Mouse (Mus musculus) heart, embryonic 16.5 days (tissue): Measurements from ENCODE around the gene Pitpnb. TPM values are rescaled to one million over a fixed set of nuclear protein-coding genes. Genes with fewer than 3 reads are reported as not detected.
A peak's percentile ranks its signal among the peaks of the same experiment; 100 is the strongest.

Experiments used
- ATAC-seq: fragments of 200-750 bp; cut with Nextera tagmentation; replicated peaks from 2 replicates; pipeline ENCODE4 v1.8.0; 2017; ENCODE audit warnings: moderate number of reproducible peaks; ENCODE audit not compliant: insufficient read depth, low FRiP score; ENCODE audit errors: extremely low read depth
- H3K27ac ChIP-seq: fragments of 300-500 bp; sonication (generic); 2 replicates; pipeline ENCODE4 v1.5.1; 2014; ENCODE audit warnings: mild to moderate bottlenecking, low read length, control low read depth, moderate library complexity
- H3K27me3 ChIP-seq: fragments of 300-500 bp; sonication (generic); 2 replicates; pipeline ENCODE4 v1.6.1; 2014; ENCODE audit warnings: low read length, mixed read lengths; ENCODE audit not compliant: control insufficient read depth, insufficient read depth
- H3K36me3 ChIP-seq: fragments of 300-500 bp; sonication (generic); 2 replicates; pipeline ENCODE4 v1.6.1; 2014; ENCODE audit not compliant: control insufficient read depth, insufficient read depth
- H3K4me1 ChIP-seq: fragments of 300-500 bp; sonication (generic); 2 replicates; pipeline ENCODE4 v1.6.1; 2014; ENCODE audit warnings: low read length, mixed read lengths; ENCODE audit not compliant: control insufficient read depth, insufficient read depth
- H3K4me2 ChIP-seq: fragments of 300-500 bp; sonication (generic); 2 replicates; pipeline ENCODE4 v1.6.1; 2014; ENCODE audit warnings: low read depth, mild to moderate bottlenecking, control low read depth, low read length
- H3K4me3 ChIP-seq: fragments of 300-500 bp; sonication (generic); 2 replicates; pipeline ENCODE4 v1.5.1; 2014; ENCODE audit warnings: mild to moderate bottlenecking, control low read depth, low read length
- H3K9ac ChIP-seq: fragments of 300-500 bp; sonication (generic); 2 replicates; pipeline ENCODE4 v1.6.1; 2014; ENCODE audit warnings: low read length, control low read depth
- H3K9me3 ChIP-seq: fragments of 300-500 bp; sonication (generic); replicated peaks from 2 replicates; pipeline ENCODE4 v1.6.1; 2016; ENCODE audit warnings: low read length; ENCODE audit not compliant: control insufficient read depth
- WGBS: fragments of 180-500 bp; shearing (Covaris S2); extraction: QIAGEN DNeasy Blood & Tissue Kit; methylation state at CpG from one replicate; pipeline ENCODE4 v1.1.7; 2014; 5-methylcytosine and 5-hydroxymethylcytosine counted together
- polyA plus RNA-seq: library from polyadenylated mRNA; unstranded; fragments of >200 nt; fragmentation: Nextera tagmentation; extraction: Ambion mirVana; gene quantifications from 2 replicates; pipeline ENCODE4 v1.2.1, GENCODE M21; 2015

Pitpnb gene
- polyA plus RNA-seq, 1 experiment from 2014 or later, result 84.5 TPM

- H3K27me3 ChIP-seq, result peaks cover 27% of the 10 kb centered on the region
- H3K4me2 ChIP-seq, result peak overlapping the region; percentile 99
- peak overlapping the region; percentile 91 for H3K9ac ChIP-seq
- peak overlapping the region; percentile 88 for H3K4me3 ChIP-seq
- no peak for ATAC-seq
- H3K36me3 ChIP-seq, result no peaks in the 10 kb centered on the region
- no peak overlapping the region for H3K27ac ChIP-seq
- H3K4me1 ChIP-seq, result peaks cover 46% of the 10 kb centered on the region
- WGBS, result 11% methylated on average over 54 of the region's 56 CpGs
- no peaks in the 10 kb centered on the region for H3K9me3 ChIP-seq
Observed at GRCm38 (mm10) chr5:111420011-111420691, 89.6 kb downstream of the Pitpnb start.

GRCm38 (mm10) chr5:111420896-111421295 is 90.3 kb downstream of the Pitpnb start:
- H3K4me3 ChIP-seq, result peak overlapping the region; percentile 88
- H3K4me2 ChIP-seq, result peak overlapping the region; percentile 99
- no peak for ATAC-seq
- no peaks in the 10 kb centered on the region for H3K9me3 ChIP-seq
- peaks cover 23% of the 10 kb centered on the region for H3K27me3 ChIP-seq
- H3K36me3 ChIP-seq, result no peaks in the 10 kb centered on the region
- WGBS, result 67% methylated on average over 22 of the region's 22 CpGs
- H3K9ac ChIP-seq, result peak overlapping the region; percentile 91
- H3K4me1 ChIP-seq, result peaks cover 41% of the 10 kb centered on the region
- no peak overlapping the region for H3K27ac ChIP-seq

DNA sequence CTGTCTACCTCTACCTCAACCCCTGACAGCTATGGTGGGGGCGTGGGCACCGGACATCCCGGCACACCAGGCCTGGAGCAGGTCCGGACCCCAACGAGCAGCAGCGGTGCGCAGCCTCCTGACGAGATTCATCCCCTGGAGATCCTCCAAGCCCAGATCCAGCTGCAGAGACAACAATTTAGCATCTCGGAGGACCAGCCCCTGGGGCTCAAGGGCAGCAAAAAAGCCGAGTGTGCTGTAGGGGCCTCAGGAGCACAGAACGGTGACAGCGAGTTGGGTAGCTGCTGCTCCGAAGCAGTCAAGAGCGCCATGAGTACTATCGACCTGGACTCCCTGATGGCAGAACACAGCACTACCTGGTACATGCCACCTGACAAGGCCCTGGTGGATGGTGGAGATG is 90.9 kb downstream of the Pitpnb start:
- H3K4me3 ChIP-seq, result no peak overlapping the region
- no peak for ATAC-seq
- H3K27me3 ChIP-seq, result peaks cover 23% of the 10 kb centered on the region
- H3K27ac ChIP-seq, result no peak overlapping the region
- WGBS, result 81% methylated on average over 15 of the region's 15 CpGs
- H3K4me1 ChIP-seq, result peaks cover 39% of the 10 kb centered on the region
- H3K4me2 ChIP-seq, result peak overlapping the region; percentile 36; the same call in 1 of the 2 replicates
- no peaks in the 10 kb centered on the region for H3K36me3 ChIP-seq
- no peak overlapping the region for H3K9ac ChIP-seq
- H3K9me3 ChIP-seq, result no peaks in the 10 kb centered on the region

DNA sequence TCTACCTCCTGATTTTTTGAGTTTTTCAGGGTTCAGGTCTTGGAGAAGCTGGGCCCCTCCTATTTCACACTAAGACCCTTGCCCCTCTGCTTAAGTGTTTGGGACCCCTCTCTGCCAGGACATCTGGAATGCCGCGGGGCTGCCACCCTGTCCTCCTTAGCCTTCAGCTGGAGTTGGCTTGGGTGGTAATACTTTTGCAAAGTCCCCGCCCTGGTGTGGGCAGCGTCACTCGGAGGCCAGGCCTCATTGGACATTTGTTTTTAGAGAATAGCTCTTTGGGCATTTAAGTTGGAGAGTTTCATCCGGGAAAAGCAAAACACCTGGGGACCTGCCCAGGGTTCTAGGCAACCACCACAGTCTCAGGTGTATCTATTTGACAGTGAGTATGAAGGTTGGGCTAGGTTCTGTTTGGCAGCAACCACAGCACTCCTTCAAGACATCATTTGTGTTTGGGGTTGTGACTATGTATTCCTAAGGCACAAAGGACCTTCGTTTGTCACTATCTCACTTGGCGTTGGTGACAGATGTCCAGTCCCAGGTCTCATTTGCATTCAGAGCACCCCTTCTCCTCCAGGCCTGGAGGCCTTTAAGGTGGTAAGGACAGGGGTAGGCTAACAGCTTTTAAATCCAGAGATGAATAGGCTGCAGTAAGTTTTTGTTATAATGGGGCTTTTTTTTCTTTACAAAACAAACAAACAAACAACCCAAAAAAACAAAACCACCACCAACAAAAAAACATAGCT is 91.7 kb downstream of the Pitpnb start:
- Histone ChIP-seq H3K9me3 (no peaks in the 10 kb centered on the region), H3K9ac (no peak overlapping the region), H3K4me3 (peak overlapping the region; percentile 3; the same call in 1 of the 2 replicates), H3K27me3 (peaks cover 23% of the 10 kb centered on the region), H3K27ac (no peak overlapping the region), H3K4me2 (peak overlapping the region; percentile 36), H3K36me3 (no peaks in the 10 kb centered on the region), H3K4me1 (peaks cover 39% of the 10 kb centered on the region)
- WGBS, result 67% methylated on average over 8 of the region's 8 CpGs
- no peak for ATAC-seq

- Histone ChIP-seq H3K27ac (no peak overlapping the region), H3K4me1 (peaks cover 39% of the 10 kb centered on the region), H3K9me3 (no peaks in the 10 kb centered on the region), H3K36me3 (no peaks in the 10 kb centered on the region), H3K27me3 (peaks cover 23% of the 10 kb centered on the region), H3K4me2 (peak overlapping the region; percentile 36), H3K9ac (no peak overlapping the region; the same call in 1 of the 2 replicates), H3K4me3 (peak overlapping the region; percentile 11; the same call in 1 of the 2 replicates)
- ATAC-seq, result no peak
- WGBS, result 78% methylated on average over 10 of the region's 10 CpGs
Observed at GRCm38 (mm10) chr5:111423011-111423410, 92.4 kb downstream of the Pitpnb start.

- no peaks in the 10 kb centered on the region for H3K9me3 ChIP-seq
- peak overlapping the region; percentile 20; the same call in 1 of the 2 replicates for H3K4me2 ChIP-seq
- no peak for ATAC-seq
- peaks cover 23% of the 10 kb centered on the region for H3K27me3 ChIP-seq
- H3K36me3 ChIP-seq, result no peaks in the 10 kb centered on the region
- H3K4me3 ChIP-seq, result no peak overlapping the region
- H3K27ac ChIP-seq, result no peak overlapping the region
- H3K9ac ChIP-seq, result no peak overlapping the region
- WGBS, result 77% methylated on average over 4 of the region's 4 CpGs
- H3K4me1 ChIP-seq, result peaks cover 40% of the 10 kb centered on the region
Observed at GRCm38 (mm10) chr5:111423616-111424015, 93.1 kb downstream of the Pitpnb start.

DNA sequence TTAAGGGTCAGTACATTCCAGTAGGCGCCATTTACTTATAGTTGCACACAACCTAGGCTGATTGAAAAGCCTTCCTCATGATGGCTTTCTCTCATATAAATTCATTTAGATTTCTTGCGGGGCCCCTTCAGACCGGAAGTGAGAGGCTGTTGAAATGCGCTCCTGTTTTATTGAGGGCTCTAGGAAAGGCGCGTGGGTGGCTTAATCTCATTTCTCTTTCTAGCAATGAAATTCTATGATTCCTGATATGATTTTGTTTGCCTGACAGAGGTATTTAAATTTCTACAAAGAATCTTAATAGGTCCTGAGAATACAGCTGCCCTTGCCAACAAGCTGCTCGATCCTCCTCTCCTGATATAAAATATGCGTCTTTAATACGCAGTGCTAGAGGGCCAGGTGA is 95.2 kb downstream of the Pitpnb start:
- no peak for ATAC-seq
- Histone ChIP-seq H3K9ac (no peak overlapping the region), H3K4me1 (peaks cover 30% of the 10 kb centered on the region), H3K9me3 (no peaks in the 10 kb centered on the region), H3K4me2 (no peak overlapping the region), H3K27ac (no peak overlapping the region), H3K36me3 (no peaks in the 10 kb centered on the region), H3K27me3 (peaks cover 10% of the 10 kb centered on the region), H3K4me3 (no peak overlapping the region)
- WGBS, result 82% methylated on average over 9 of the region's 9 CpGs

DNA sequence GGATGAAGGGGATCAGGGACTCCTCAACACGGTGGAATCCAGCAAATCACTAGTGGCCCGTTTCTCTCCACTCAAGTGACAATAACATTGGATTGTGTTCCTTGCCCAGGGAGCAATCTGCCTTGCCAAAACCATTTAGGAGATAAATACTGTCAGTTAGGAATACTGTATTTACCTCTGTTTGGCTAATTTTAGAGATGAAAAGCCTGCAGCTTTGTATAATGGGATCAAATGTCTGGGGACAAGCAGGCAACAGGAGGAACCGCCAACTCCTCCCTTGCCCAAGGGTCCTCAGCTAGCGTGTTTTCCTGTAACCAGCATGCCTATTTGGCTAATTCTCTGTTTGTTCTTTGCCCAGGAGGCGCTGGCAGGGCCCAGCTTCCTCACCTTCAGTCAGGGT is 95.7 kb downstream of the Pitpnb start:
- Histone ChIP-seq H3K4me2 (no peak overlapping the region), H3K4me1 (peaks cover 31% of the 10 kb centered on the region), H3K36me3 (no peaks in the 10 kb centered on the region), H3K27me3 (peaks cover 7% of the 10 kb centered on the region), H3K9ac (no peak overlapping the region), H3K27ac (no peak overlapping the region), H3K9me3 (no peaks in the 10 kb centered on the region), H3K4me3 (no peak overlapping the region)
- ATAC-seq, result no peak
- WGBS, result 69% methylated on average over 5 of the region's 5 CpGs

DNA sequence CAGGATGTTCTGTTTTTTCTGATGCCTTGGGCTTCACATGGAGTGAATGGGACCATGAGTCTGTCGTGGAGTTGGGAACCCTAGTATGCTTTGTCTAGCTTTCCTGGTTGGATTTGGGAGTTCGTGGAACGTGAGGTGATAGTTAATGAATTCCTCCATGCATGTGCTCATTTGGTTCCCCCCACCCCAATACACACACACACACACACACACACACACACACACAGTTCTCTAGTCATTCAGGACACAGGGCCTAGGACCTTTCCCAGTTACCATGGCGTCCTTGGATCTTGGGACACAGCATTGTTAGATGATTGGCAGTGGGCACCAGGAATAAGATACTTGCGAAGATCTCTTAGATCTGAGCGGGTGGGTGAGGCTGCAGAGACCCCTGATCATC is 98.3 kb downstream of the Pitpnb start:
- no peak overlapping the region for H3K9ac ChIP-seq
- 89% methylated on average over 6 of the region's 6 CpGs for WGBS
- H3K4me3 ChIP-seq, result no peak overlapping the region
- no peaks in the 10 kb centered on the region for H3K27me3 ChIP-seq
- H3K9me3 ChIP-seq, result no peaks in the 10 kb centered on the region
- H3K4me1 ChIP-seq, result peaks cover 31% of the 10 kb centered on the region
- no peak for ATAC-seq
- H3K36me3 ChIP-seq, result no peaks in the 10 kb centered on the region
- H3K4me2 ChIP-seq, result no peak overlapping the region
- no peak overlapping the region for H3K27ac ChIP-seq
